Mouse (Mus musculus): ENCODE data around the gene Serpinb7. TPM values are rescaled to one million over a fixed set of nuclear protein-coding genes. Genes with fewer than 3 reads are reported as not detected.

Gene Serpinb7
- polyA plus RNA-seq (2012; fragmentation: generic; extraction: Trizol): 0.27 TPM
- long read RNA-seq, experiment 1, partial matches to known transcripts: 0 of 1 reads
- long read RNA-seq, experiment 1, other reads (novel, unspliced or antisense): 1 of 1 reads
- long read RNA-seq, experiment 2: 0 reads

- Histone ChIP-seq H3K4me3 (ENCODE audit: insufficient read depth, poor library complexity, severe bottlenecking) (no peak within 1 kb of the TSS), H3K79me2 (ENCODE audit: control insufficient read depth, insufficient read depth) (no peaks in the 10 kb centered on the region), H3K27me3 (ENCODE audit: control insufficient read depth, insufficient read depth, insufficient read length) (no peaks in the 10 kb centered on the region), H3K36me3 (ENCODE audit: control insufficient read depth, insufficient read depth) (no peaks in the 10 kb centered on the region), H3ac (ENCODE audit: control insufficient read depth, insufficient read length, low read depth) (no peak within 1 kb of the TSS), H3K79me3 (ENCODE audit: low read depth) (no peaks in the 10 kb centered on the region)
- TF ChIP-seq MAX (IDR thresholded peaks at IDR 0.05) (no peak), FOSL1 (IDR thresholded peaks at IDR 0.05; ENCODE audit: insufficient read depth, low read length, poor library complexity, severe bottlenecking) (no peak), CEBPB (IDR thresholded peaks at IDR 0.05; ENCODE audit: low read depth) (no peak), USF1 (IDR thresholded peaks at IDR 0.05; ENCODE audit: low read depth) (no peak), CTCF (IDR thresholded peaks at IDR 0.05; ENCODE audit: control insufficient read depth, insufficient read depth, insufficient read length) (no peak), MYOG (IDR thresholded peaks at IDR 0.05; ENCODE audit: control insufficient read depth, extremely low read depth, insufficient read length) (no peak), MYOD1 (IDR thresholded peaks at IDR 0.05; ENCODE audit: control insufficient read depth, insufficient read length, low read depth) (no peak)
These were observed at the start of gene Serpinb7 for GRCm38 (mm10) chr1:107399355-107399754. TSS of gene Serpinb7 (plus strand) at chr1:107399655.

GRCm38 (mm10) chr1:107350392-107350791 lies 49.1 kb upstream of the Serpinb7 start:
- TF ChIP-seq FOSL1 (IDR thresholded peaks at IDR 0.05; ENCODE audit: insufficient read depth, low read length, poor library complexity, severe bottlenecking): no peak
- H3K79me3 ChIP-seq (ENCODE audit: low read depth): no peaks in the 10 kb centered on the region
- H3K4me3 ChIP-seq (ENCODE audit: insufficient read depth, poor library complexity, severe bottlenecking): no peak overlapping the region
- H3K27me3 ChIP-seq (ENCODE audit: control insufficient read depth, insufficient read depth, insufficient read length): no peaks in the 10 kb centered on the region
- H3K79me2 ChIP-seq (ENCODE audit: control insufficient read depth, insufficient read depth): no peaks in the 10 kb centered on the region
- H3K36me3 ChIP-seq (ENCODE audit: control insufficient read depth, insufficient read depth): no peaks in the 10 kb centered on the region
- no peak overlapping the region for H3ac ChIP-seq (ENCODE audit: control insufficient read depth, insufficient read length, low read depth)

- no peak for TF ChIP-seq CEBPB (IDR thresholded peaks at IDR 0.05; ENCODE audit: low read depth)
- no peak for TF ChIP-seq MYOD1 (IDR thresholded peaks at IDR 0.05; ENCODE audit: control insufficient read depth, insufficient read length, low read depth)
- TF ChIP-seq FOSL1 (IDR thresholded peaks at IDR 0.05; ENCODE audit: insufficient read depth, low read length, poor library complexity, severe bottlenecking): no peak
- TF ChIP-seq USF1 (IDR thresholded peaks at IDR 0.05; ENCODE audit: low read depth): no peak
- TF ChIP-seq MYOG (IDR thresholded peaks at IDR 0.05; ENCODE audit: control insufficient read depth, extremely low read depth, insufficient read length): no peak
- no peak for TF ChIP-seq MAX (IDR thresholded peaks at IDR 0.05)
- TF ChIP-seq CTCF (IDR thresholded peaks at IDR 0.05; ENCODE audit: control insufficient read depth, insufficient read depth, insufficient read length): no peak
These were observed 48.3 kb upstream of the Serpinb7 start for GRCm38 (mm10) chr1:107351115-107351514.

GRCm38 (mm10) chr1:107353046-107353445 lies 46.4 kb upstream of the Serpinb7 start:
- no peaks in the 10 kb centered on the region for H3K79me3 ChIP-seq (ENCODE audit: low read depth)
- no peak for TF ChIP-seq FOSL1 (IDR thresholded peaks at IDR 0.05; ENCODE audit: insufficient read depth, low read length, poor library complexity, severe bottlenecking)
- no peak for TF ChIP-seq MYOG (IDR thresholded peaks at IDR 0.05; ENCODE audit: control insufficient read depth, extremely low read depth, insufficient read length)
- TF ChIP-seq MYOD1 (IDR thresholded peaks at IDR 0.05; ENCODE audit: control insufficient read depth, insufficient read length, low read depth): no peak
- TF ChIP-seq MAX (IDR thresholded peaks at IDR 0.05): no peak
- no peak for TF ChIP-seq CEBPB (IDR thresholded peaks at IDR 0.05; ENCODE audit: low read depth)
- TF ChIP-seq CTCF (IDR thresholded peaks at IDR 0.05; ENCODE audit: control insufficient read depth, insufficient read depth, insufficient read length): no peak
- TF ChIP-seq USF1 (IDR thresholded peaks at IDR 0.05; ENCODE audit: low read depth): no peak

More at GRCm38 (mm10) chr1:107351115-107351514, 48.3 kb upstream of the Serpinb7 start:
- Histone ChIP-seq H3K4me3 (ENCODE audit: insufficient read depth, poor library complexity, severe bottlenecking) (no peak overlapping the region), H3K79me3 (ENCODE audit: low read depth) (no peaks in the 10 kb centered on the region), H3ac (ENCODE audit: control insufficient read depth, insufficient read length, low read depth) (no peak overlapping the region), H3K27me3 (ENCODE audit: control insufficient read depth, insufficient read depth, insufficient read length) (no peaks in the 10 kb centered on the region), H3K79me2 (ENCODE audit: control insufficient read depth, insufficient read depth) (no peaks in the 10 kb centered on the region), H3K36me3 (ENCODE audit: control insufficient read depth, insufficient read depth) (no peaks in the 10 kb centered on the region)

GRCm38 (mm10) chr1:107360898-107361297 lies 38.6 kb upstream of the Serpinb7 start, which contains the start of gene Serpinb11:
TSS of gene Serpinb11 (plus strand) at chr1:107361198.
- Histone ChIP-seq H3K36me3 (ENCODE audit: control insufficient read depth, insufficient read depth) (no peaks in the 10 kb centered on the region), H3K79me3 (ENCODE audit: low read depth) (no peaks in the 10 kb centered on the region), H3K27me3 (ENCODE audit: control insufficient read depth, insufficient read depth, insufficient read length) (no peaks in the 10 kb centered on the region), H3K4me3 (ENCODE audit: insufficient read depth, poor library complexity, severe bottlenecking) (no peak within 1 kb of the TSS), H3K79me2 (ENCODE audit: control insufficient read depth, insufficient read depth) (no peaks in the 10 kb centered on the region), H3ac (ENCODE audit: control insufficient read depth, insufficient read length, low read depth) (no peak within 1 kb of the TSS)
- TF ChIP-seq CEBPB (IDR thresholded peaks at IDR 0.05; ENCODE audit: low read depth): no peak

More at GRCm38 (mm10) chr1:107353046-107353445, 46.4 kb upstream of the Serpinb7 start:
- Histone ChIP-seq H3K4me3 (ENCODE audit: insufficient read depth, poor library complexity, severe bottlenecking) (no peak overlapping the region), H3ac (ENCODE audit: control insufficient read depth, insufficient read length, low read depth) (no peak overlapping the region), H3K36me3 (ENCODE audit: control insufficient read depth, insufficient read depth) (no peaks in the 10 kb centered on the region), H3K27me3 (ENCODE audit: control insufficient read depth, insufficient read depth, insufficient read length) (no peaks in the 10 kb centered on the region), H3K79me2 (ENCODE audit: control insufficient read depth, insufficient read depth) (no peaks in the 10 kb centered on the region)

GRCm38 (mm10) chr1:107365973-107366372 lies 33.5 kb upstream of the Serpinb7 start:
- Histone ChIP-seq H3ac (ENCODE audit: control insufficient read depth, insufficient read length, low read depth) (no peak overlapping the region), H3K79me2 (ENCODE audit: control insufficient read depth, insufficient read depth) (no peaks in the 10 kb centered on the region), H3K36me3 (ENCODE audit: control insufficient read depth, insufficient read depth) (no peaks in the 10 kb centered on the region), H3K4me3 (ENCODE audit: insufficient read depth, poor library complexity, severe bottlenecking) (no peak overlapping the region), H3K27me3 (ENCODE audit: control insufficient read depth, insufficient read depth, insufficient read length) (no peaks in the 10 kb centered on the region), H3K79me3 (ENCODE audit: low read depth) (no peaks in the 10 kb centered on the region)
- TF ChIP-seq MYOG (IDR thresholded peaks at IDR 0.05; ENCODE audit: control insufficient read depth, extremely low read depth, insufficient read length): no peak
- TF ChIP-seq FOSL1 (IDR thresholded peaks at IDR 0.05; ENCODE audit: insufficient read depth, low read length, poor library complexity, severe bottlenecking): no peak
- no peak for TF ChIP-seq MAX (IDR thresholded peaks at IDR 0.05)
- no peak for TF ChIP-seq CTCF (IDR thresholded peaks at IDR 0.05; ENCODE audit: control insufficient read depth, insufficient read depth, insufficient read length)
